ENCODE assay signal across 16 mouse cellular contexts in genomic region chr8:87742016-87742415, GRCm38 (mm10).
DNase-seq lines count a peak whose midpoint lies in the region; ATAC-seq and TF ChIP-seq lines count a peak whose summit lies in the region.
"Had no signal": no experiment of that assay in that cellular context is flagged by ENCODE, and none has a peak within 500 bp of the region (broad histone marks: within the 10 kb centered on the region; RNA-seq: fewer than 3 reads in every experiment).

No protein-coding gene starts in this region.

- no peak for TF ChIP-seq EP300 in ES-Bruce4 (IDR thresholded peaks at IDR 0.05; ENCODE audit: insufficient read depth, low read depth, low read length)

- no peaks in the 10 kb centered on the region for H3K27me3 ChIP-seq in forebrain, embryonic 14.5 days (replicated peaks; ENCODE audit: control insufficient read depth, insufficient read depth, low read length)
- peaks cover 9% of the 10 kb centered on the region; the same call in 1 of the 2 replicates for H3K27me3 ChIP-seq in forebrain, embryonic 13.5 days
- H3K27me3 ChIP-seq in ES-Bruce4 (ENCODE audit: control insufficient read depth, insufficient read depth, low read length, poor library complexity, severe bottlenecking) = no peaks in the 10 kb centered on the region
- H3K27me3 ChIP-seq in hindbrain, postnatal 0 days (ENCODE audit: insufficient read depth, low read length) = no peaks in the 10 kb centered on the region
- H3K27me3 ChIP-seq in liver, embryonic 11.5 days (replicated peaks; ENCODE audit: control insufficient read depth, insufficient read depth, low read length) = no peaks in the 10 kb centered on the region
- H3K27me3 ChIP-seq: heart, embryonic 13.5 days; stomach, embryonic 15.5 days had no signal

- no peak overlapping the region for H3K4me3 ChIP-seq in forebrain, embryonic 14.5 days (ENCODE audit: low read depth, low read length)
- no peak overlapping the region for H3K4me3 ChIP-seq in forebrain, embryonic 13.5 days
- H3K4me3 ChIP-seq in ES-Bruce4 (ENCODE audit: low read depth, low read length) = peak overlapping the region; percentile 22
- H3K4me3 ChIP-seq in hindbrain, postnatal 0 days (ENCODE audit: low read length) = no peak overlapping the region
- no peak overlapping the region for H3K4me3 ChIP-seq in liver, embryonic 11.5 days (ENCODE audit: low read depth, low read length)
- H3K4me3 ChIP-seq: heart, embryonic 13.5 days; stomach, embryonic 15.5 days had no signal

- no peak for DNase-seq in forebrain, embryonic 14.5 days (ENCODE audit: low spot score)
- peak; percentile 75 for DNase-seq in cerebellum, adult 8-10 months
- DNase-seq in hindbrain, postnatal 0 days (ENCODE audit: low spot score) = peak; percentile 65
- no peak for DNase-seq in liver, embryonic 11.5 days (ENCODE audit: low spot score)
- DNase-seq in left cerebral cortex, adult 11 months (ENCODE audit: low spot score) = no peak
- no peak for DNase-seq in embryo, embryonic 9.5 days (ENCODE audit: extremely low spot score)
- DNase-seq: embryo, embryonic 11 days; gastrocnemius, postnatal 10 days; kidney, postnatal 10 days; thymus, postnatal 14 days had no signal

- no peaks in the 10 kb centered on the region for H3K36me3 ChIP-seq in forebrain, embryonic 14.5 days (ENCODE audit: control insufficient read depth, insufficient read depth, low read length)
- H3K36me3 ChIP-seq in forebrain, embryonic 13.5 days (ENCODE audit: poor library complexity, severe bottlenecking) = no peaks in the 10 kb centered on the region
- H3K36me3 ChIP-seq in ES-Bruce4 (ENCODE audit: control insufficient read depth, insufficient read depth, low read length, poor library complexity, severe bottlenecking) = no peaks in the 10 kb centered on the region
- no peaks in the 10 kb centered on the region for H3K36me3 ChIP-seq in hindbrain, postnatal 0 days (ENCODE audit: insufficient read depth, low read length)
- H3K36me3 ChIP-seq in liver, embryonic 11.5 days (ENCODE audit: control insufficient read depth, insufficient read depth, low read length) = no peaks in the 10 kb centered on the region
- H3K36me3 ChIP-seq: heart, embryonic 13.5 days; stomach, embryonic 15.5 days had no signal

- TF ChIP-seq POLR2A in ES-Bruce4 (IDR thresholded peaks at IDR 0.05; ENCODE audit: insufficient read depth, low read length) = no peak

- no peaks in the 10 kb centered on the region for H3K9me3 ChIP-seq in forebrain, embryonic 14.5 days (replicated peaks; ENCODE audit: control insufficient read depth, low read length)
- H3K9me3 ChIP-seq in forebrain, embryonic 13.5 days (replicated peaks) = no peaks in the 10 kb centered on the region
- H3K9me3 ChIP-seq in ES-Bruce4 (replicated peaks; ENCODE audit: control insufficient read depth, insufficient read depth, low read length, poor library complexity, severe bottlenecking) = no peaks in the 10 kb centered on the region
- H3K9me3 ChIP-seq in hindbrain, postnatal 0 days (ENCODE audit: low read length) = no peaks in the 10 kb centered on the region
- no peaks in the 10 kb centered on the region for H3K9me3 ChIP-seq in liver, embryonic 11.5 days (ENCODE audit: control insufficient read depth, low read length)
- H3K9me3 ChIP-seq: heart, embryonic 13.5 days; stomach, embryonic 15.5 days had no signal

- peaks cover 59% of the 10 kb centered on the region for H3K4me1 ChIP-seq in forebrain, embryonic 14.5 days (ENCODE audit: control insufficient read depth, insufficient read depth, low read length)
- peaks cover 83% of the 10 kb centered on the region for H3K4me1 ChIP-seq in forebrain, embryonic 13.5 days
- H3K4me1 ChIP-seq in ES-Bruce4 (ENCODE audit: control insufficient read depth, insufficient read depth, low read length) = no peaks in the 10 kb centered on the region
- peaks cover 17% of the 10 kb centered on the region for H3K4me1 ChIP-seq in hindbrain, postnatal 0 days (ENCODE audit: insufficient read depth, low read length)
- H3K4me1 ChIP-seq in liver, embryonic 11.5 days (replicated peaks; ENCODE audit: control insufficient read depth, insufficient read depth, low read length) = no peaks in the 10 kb centered on the region

- TF ChIP-seq CTCF in ES-Bruce4 (IDR thresholded peaks at IDR 0.05; ENCODE audit: low read depth, low read length) = no peak
- TF ChIP-seq CTCF in hindbrain, postnatal 0 days (IDR thresholded peaks at IDR 0.05; ENCODE audit: low read depth) = no peak

- H3K27ac ChIP-seq in forebrain, embryonic 14.5 days (ENCODE audit: low read depth, low read length) = no peak overlapping the region
- no peak overlapping the region for H3K27ac ChIP-seq in forebrain, embryonic 13.5 days
- H3K27ac ChIP-seq in ES-Bruce4 (ENCODE audit: insufficient read depth, low read length) = no peak overlapping the region
- no peak overlapping the region for H3K27ac ChIP-seq in hindbrain, postnatal 0 days
- H3K27ac ChIP-seq in liver, embryonic 11.5 days (ENCODE audit: low read depth, low read length) = no peak overlapping the region
- H3K27ac ChIP-seq: heart, embryonic 13.5 days; liver, embryonic 14.5 days; stomach, embryonic 15.5 days had no signal

- H3K9ac ChIP-seq in forebrain, embryonic 14.5 days (ENCODE audit: low read length) = peak overlapping the region; percentile 3; the same call in 1 of the 2 replicates
- no peak overlapping the region for H3K9ac ChIP-seq in forebrain, embryonic 13.5 days
- H3K9ac ChIP-seq in ES-Bruce4 (ENCODE audit: low read depth, poor library complexity, severe bottlenecking) = no peak overlapping the region
- no peak overlapping the region for H3K9ac ChIP-seq in hindbrain, postnatal 0 days (replicated peaks; ENCODE audit: low read length)
- H3K9ac ChIP-seq in liver, embryonic 11.5 days (ENCODE audit: low read depth, low read length) = no peak overlapping the region
- H3K9ac ChIP-seq: heart, embryonic 13.5 days; liver, embryonic 14.5 days; stomach, embryonic 15.5 days had no signal

- 69% methylated on average over 19 of the region's 19 CpGs for WGBS in forebrain, embryonic 14.5 days
- 71% methylated on average over 19 of the region's 19 CpGs for WGBS in forebrain, embryonic 13.5 days
- WGBS in hindbrain, postnatal 0 days = 46% methylated on average over 19 of the region's 19 CpGs
- WGBS in liver, embryonic 11.5 days = 90% methylated on average over 19 of the region's 19 CpGs

- H3K4me2 ChIP-seq in forebrain, embryonic 14.5 days (ENCODE audit: low read length) = no peak overlapping the region
- no peak overlapping the region for H3K4me2 ChIP-seq in forebrain, embryonic 13.5 days
- no peak overlapping the region for H3K4me2 ChIP-seq in hindbrain, postnatal 0 days (ENCODE audit: low read depth, low read length)
- no peak overlapping the region for H3K4me2 ChIP-seq in liver, embryonic 11.5 days
- H3K4me2 ChIP-seq: heart, embryonic 13.5 days; stomach, embryonic 15.5 days had no signal

- ATAC-seq in forebrain, embryonic 14.5 days = no peak
- no peak for ATAC-seq in forebrain, embryonic 13.5 days
- 0 out of 2 replicates have a peak, but pooled peaks have one; percentile 46 for ATAC-seq in hindbrain, postnatal 0 days
- ATAC-seq in liver, embryonic 11.5 days (replicated peaks; ENCODE audit: low FRiP score) = no peak
- ATAC-seq: activated CD4-positive, CD25-positive, alpha-beta regulatory T cell, adult 4 months had no signal

Comparison
In these comparisons a context has a peak if more than half of its experiments do, and no peak if none do; other contexts are left out.
1. DNase-seq: peak in cerebellum, adult 8-10 months (single experiment) and hindbrain, postnatal 0 days (single experiment); none in forebrain, embryonic 14.5 days (single experiment), liver, embryonic 11.5 days (single experiment), left cerebral cortex, adult 11 months (single experiment) and embryo, embryonic 9.5 days (single experiment).